Mouse (Mus musculus): ENCODE results near the gene Ppard. TPM values are rescaled to one million over a fixed set of nuclear protein-coding genes. Genes with fewer than 3 reads are reported as not detected.

The Ppard gene
- total and polyA plus RNA-seq, 2 experiments from 2014 or later, result 1.4 to 23.1 TPM

- TF ChIP-seq CTCF (IDR thresholded peaks at IDR 0.05; ENCODE audit: low read depth), result peak; percentile 93
- no peak for TF ChIP-seq EP300 (IDR thresholded peaks at IDR 0.05; ENCODE audit: low read depth)
- Histone ChIP-seq H3K9me3 (replicated peaks; ENCODE audit: control insufficient read depth, low read length) (no peaks in the 10 kb centered on the region), H3K27me3 (ENCODE audit: control insufficient read depth, insufficient read depth, low read length) (no peaks in the 10 kb centered on the region), H3K36me3 (replicated peaks; ENCODE audit: control insufficient read depth, insufficient read depth, low read length) (no peaks in the 10 kb centered on the region), H3K4me2 (ENCODE audit: low read depth, low read length) (peak overlapping the region; percentile 33), H3K9ac (replicated peaks; ENCODE audit: low read depth, low read length) (0 out of 2 replicates have a peak overlapping the region, but pooled peaks have one; percentile 2), H3K4me1 (ENCODE audit: control insufficient read depth, insufficient read depth) (peaks cover 4% of the 10 kb centered on the region; the same call in 1 of the 2 replicates), H3K27ac (ENCODE audit: low read depth) (no peak overlapping the region), H3K4me3 (ENCODE audit: low read depth, low read length) (peak overlapping the region; percentile 0; the same call in 1 of the 2 replicates)
- ATAC-seq (ENCODE audit: insufficient read depth, low read depth) (0 out of 2 replicates have a peak, but pooled peaks have one; percentile 5), DNase-seq (ENCODE audit: low spot score) (peak; percentile 86)
- WGBS, result 9% methylated on average over 18 of the region's 18 CpGs
Measured at GRCm38 (mm10) chr17:28308297-28309195, 76.0 kb downstream of the Ppard start.

GRCm38 (mm10) chr17:28310831-28311230 is 78.3 kb downstream of the Ppard start:
- TF ChIP-seq EP300 (IDR thresholded peaks at IDR 0.05; ENCODE audit: low read depth), result no peak
- ATAC-seq (ENCODE audit: insufficient read depth, low read depth) (no peak), DNase-seq (ENCODE audit: low spot score) (no peak)
- Histone ChIP-seq H3K27ac (ENCODE audit: low read depth) (no peak overlapping the region), H3K36me3 (replicated peaks; ENCODE audit: control insufficient read depth, insufficient read depth, low read length) (no peaks in the 10 kb centered on the region), H3K4me3 (ENCODE audit: low read depth, low read length) (no peak overlapping the region), H3K9me3 (replicated peaks; ENCODE audit: control insufficient read depth, low read length) (no peaks in the 10 kb centered on the region), H3K4me2 (ENCODE audit: low read depth, low read length) (no peak overlapping the region), H3K4me1 (ENCODE audit: control insufficient read depth, insufficient read depth) (peaks cover 10% of the 10 kb centered on the region; the same call in 1 of the 2 replicates), H3K9ac (replicated peaks; ENCODE audit: low read depth, low read length) (no peak overlapping the region), H3K27me3 (ENCODE audit: control insufficient read depth, insufficient read depth, low read length) (no peaks in the 10 kb centered on the region)
- 73% methylated on average over 3 of the region's 3 CpGs for WGBS

GRCm38 (mm10) chr17:28311366-28312132 is 79.0 kb downstream of the Ppard start:
- Histone ChIP-seq H3K4me1 (ENCODE audit: control insufficient read depth, insufficient read depth) (peaks cover 10% of the 10 kb centered on the region; the same call in 1 of the 2 replicates), H3K27ac (ENCODE audit: low read depth) (no peak overlapping the region), H3K9ac (replicated peaks; ENCODE audit: low read depth, low read length) (no peak overlapping the region), H3K4me3 (ENCODE audit: low read depth, low read length) (no peak overlapping the region), H3K4me2 (ENCODE audit: low read depth, low read length) (no peak overlapping the region), H3K27me3 (ENCODE audit: control insufficient read depth, insufficient read depth, low read length) (no peaks in the 10 kb centered on the region), H3K36me3 (replicated peaks; ENCODE audit: control insufficient read depth, insufficient read depth, low read length) (peaks cover under 1% of the 10 kb centered on the region; the same call in 1 of the 2 replicates), H3K9me3 (replicated peaks; ENCODE audit: control insufficient read depth, low read length) (no peaks in the 10 kb centered on the region)
- no peak for DNase-seq (ENCODE audit: low spot score)
- WGBS, result 69% methylated on average over 5 of the region's 5 CpGs
- no peak for TF ChIP-seq CTCF (IDR thresholded peaks at IDR 0.05; ENCODE audit: low read depth)
- TF ChIP-seq EP300 (IDR thresholded peaks at IDR 0.05; ENCODE audit: low read depth), result no peak
- ATAC-seq (ENCODE audit: insufficient read depth, low read depth), result no peak

- Histone ChIP-seq H3K9me3 (replicated peaks; ENCODE audit: control insufficient read depth, low read length) (no peaks in the 10 kb centered on the region), H3K4me1 (ENCODE audit: control insufficient read depth, insufficient read depth) (peaks cover 10% of the 10 kb centered on the region; the same call in 1 of the 2 replicates), H3K36me3 (replicated peaks; ENCODE audit: control insufficient read depth, insufficient read depth, low read length) (peaks cover 10% of the 10 kb centered on the region; the same call in 1 of the 2 replicates), H3K4me2 (ENCODE audit: low read depth, low read length) (peak overlapping the region; percentile 95), H3K27me3 (ENCODE audit: control insufficient read depth, insufficient read depth, low read length) (no peaks in the 10 kb centered on the region), H3K9ac (replicated peaks; ENCODE audit: low read depth, low read length) (no peak overlapping the region), H3K27ac (ENCODE audit: low read depth) (no peak overlapping the region), H3K4me3 (ENCODE audit: low read depth, low read length) (peak overlapping the region; percentile 90)
- ATAC-seq (ENCODE audit: insufficient read depth, low read depth) (no peak; the same call in 1 of the 2 replicates), DNase-seq (ENCODE audit: low spot score) (no peak)
- TF ChIP-seq CTCF (IDR thresholded peaks at IDR 0.05; ENCODE audit: low read depth) (peak; percentile 37), EP300 (IDR thresholded peaks at IDR 0.05; ENCODE audit: low read depth) (no peak)
- WGBS, result 22% methylated on average over 17 of the region's 17 CpGs
Measured at GRCm38 (mm10) chr17:28312232-28313211, 80.0 kb downstream of the Ppard start.
